Mouse (Mus musculus): ENCODE measurements around the gene Dglucy.

DNA sequence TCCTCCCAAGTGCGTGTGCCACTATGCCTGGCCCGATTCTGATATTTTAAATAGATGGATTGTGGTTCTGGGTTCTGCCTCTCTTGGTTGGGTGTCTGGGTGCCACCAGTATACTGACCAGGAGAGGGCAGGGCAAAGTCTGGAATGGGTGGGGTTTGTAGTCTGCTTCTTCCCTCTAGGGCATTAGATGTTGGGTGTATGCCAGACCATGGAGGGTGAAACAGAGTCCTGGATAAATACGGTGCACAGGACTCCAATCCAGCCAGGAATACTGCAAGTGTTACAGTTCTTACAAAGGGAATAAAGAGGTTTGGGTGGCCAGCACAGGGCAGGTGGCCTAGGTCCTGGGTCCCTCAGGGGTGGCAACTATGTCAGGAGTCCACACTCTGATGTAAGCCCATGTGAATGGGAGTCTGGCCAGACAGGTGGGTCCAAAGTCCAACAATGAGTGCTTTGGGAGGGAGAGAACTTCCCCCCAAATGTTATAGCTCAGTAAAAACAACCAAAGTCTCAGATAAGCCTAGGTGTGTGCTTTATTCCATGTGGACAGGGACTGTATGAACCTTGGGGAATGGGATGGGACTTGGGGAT lies 84.1 kb downstream of the Dglucy start:
- TF ChIP-seq POLR2A (IDR thresholded peaks at IDR 0.05; ENCODE audit: low read depth, low read length) (no peak), CTCF (IDR thresholded peaks at IDR 0.05; ENCODE audit: borderline replicate concordance, insufficient read depth, low read length) (no peak)
